Mouse (Mus musculus) heart, postnatal 0 days (tissue): ENCODE measurements around the gene Stx19.

Experiments
- CTCF ChIP-seq: IDR thresholded peaks from 2 replicates; pipeline ENCODE4 v1.5.1; 2016; ENCODE audit warnings: antibody characterized with exemption, control low read depth, low read depth
- EP300 ChIP-seq: IDR thresholded peaks from 2 replicates; pipeline ENCODE4 v1.6.1; 2016; ENCODE audit warnings: antibody characterized with exemption, low read depth

- TF ChIP-seq EP300: no peak
- TF ChIP-seq CTCF: no peak; the same call in 1 of the 2 replicates
Observed at GRCm38 (mm10) chr16:62773462-62773861, 41.0 kb upstream of the Stx19 start.
